Mouse (Mus musculus): Measurements from ENCODE around the gene Dab2. TPM values are rescaled to one million over a fixed set of nuclear protein-coding genes. Genes with fewer than 3 reads are reported as not detected.

Dab2 gene
- polyA plus RNA-seq, 1 experiment: 29.4 TPM

DNA sequence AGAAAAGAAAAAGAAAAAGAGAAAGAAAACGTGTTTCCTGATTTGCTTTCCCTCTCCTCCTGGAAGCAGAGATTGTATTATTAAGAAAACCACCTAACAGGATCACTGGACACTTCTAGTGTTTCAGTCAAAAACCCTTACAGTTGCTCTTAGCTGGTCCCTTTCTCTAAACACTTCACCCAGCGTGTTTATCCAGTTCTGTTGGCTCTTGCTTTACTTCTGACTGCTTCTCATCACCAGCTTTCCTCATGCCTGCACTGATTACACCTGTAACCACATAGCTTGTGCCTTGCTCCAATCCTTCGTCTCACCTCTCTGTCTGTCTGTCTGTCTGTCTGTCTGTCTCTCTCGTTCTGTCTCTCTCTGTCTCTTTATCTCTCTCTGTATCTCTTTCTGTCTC is 25.9 kb downstream of the Dab2 start:
- TF ChIP-seq POLR2A (IDR thresholded peaks at IDR 0.05; ENCODE audit: borderline replicate concordance, extremely low read depth, insufficient read depth, insufficient read length, poor library complexity, severe bottlenecking): no peak
- TF ChIP-seq CTCF (IDR thresholded peaks at IDR 0.05; ENCODE audit: borderline replicate concordance, extremely low read depth, insufficient read depth, insufficient read length): no peak
- DNase-seq (ENCODE audit: low read depth): no peak

DNA sequence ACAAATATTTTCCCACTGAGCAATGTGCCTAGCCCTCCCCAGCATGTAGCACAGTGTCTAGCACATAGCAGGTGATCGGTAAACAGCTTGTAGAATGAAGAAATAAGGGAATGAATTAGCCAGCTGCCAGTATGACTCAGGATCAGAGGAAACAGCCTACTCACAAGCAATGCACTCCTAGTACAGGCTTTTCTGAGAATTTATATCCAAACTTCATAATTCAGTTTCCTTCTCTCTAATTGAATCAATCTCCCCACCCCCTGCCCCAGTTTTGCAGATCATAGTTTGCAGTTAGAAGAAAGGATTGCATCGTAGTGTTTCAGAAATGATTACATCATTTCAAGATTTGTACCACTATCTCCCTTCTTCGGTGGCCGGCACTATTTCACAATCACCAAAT is 26.4 kb downstream of the Dab2 start:
- TF ChIP-seq CTCF (IDR thresholded peaks at IDR 0.05; ENCODE audit: borderline replicate concordance, extremely low read depth, insufficient read depth, insufficient read length) (no peak), POLR2A (IDR thresholded peaks at IDR 0.05; ENCODE audit: borderline replicate concordance, extremely low read depth, insufficient read depth, insufficient read length, poor library complexity, severe bottlenecking) (no peak)
- peak; percentile 23 for DNase-seq (ENCODE audit: low read depth)

DNA sequence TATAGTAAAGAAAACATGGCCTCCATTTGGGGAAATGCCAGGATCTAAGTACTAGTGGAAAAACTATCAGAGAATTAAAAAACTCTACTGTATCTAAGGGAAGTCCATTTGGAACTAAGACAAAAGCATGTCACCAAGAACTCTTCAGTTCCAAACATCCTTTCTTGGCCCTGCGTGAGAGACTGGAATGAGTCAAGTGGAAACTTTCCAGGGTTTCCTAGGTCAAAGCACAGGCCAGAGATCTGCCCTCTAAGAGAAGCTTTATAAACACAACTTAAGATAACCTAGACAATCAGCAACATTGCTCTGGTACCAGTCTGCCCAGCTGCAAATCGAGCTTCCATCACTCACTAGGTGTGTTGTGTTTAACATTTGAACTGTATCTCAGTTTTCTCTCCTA is 31.8 kb downstream of the Dab2 start:
- TF ChIP-seq POLR2A (IDR thresholded peaks at IDR 0.05; ENCODE audit: borderline replicate concordance, extremely low read depth, insufficient read depth, insufficient read length, poor library complexity, severe bottlenecking) (no peak), CTCF (IDR thresholded peaks at IDR 0.05; ENCODE audit: borderline replicate concordance, extremely low read depth, insufficient read depth, insufficient read length) (no peak)
- DNase-seq (ENCODE audit: low read depth): no peak

DNA sequence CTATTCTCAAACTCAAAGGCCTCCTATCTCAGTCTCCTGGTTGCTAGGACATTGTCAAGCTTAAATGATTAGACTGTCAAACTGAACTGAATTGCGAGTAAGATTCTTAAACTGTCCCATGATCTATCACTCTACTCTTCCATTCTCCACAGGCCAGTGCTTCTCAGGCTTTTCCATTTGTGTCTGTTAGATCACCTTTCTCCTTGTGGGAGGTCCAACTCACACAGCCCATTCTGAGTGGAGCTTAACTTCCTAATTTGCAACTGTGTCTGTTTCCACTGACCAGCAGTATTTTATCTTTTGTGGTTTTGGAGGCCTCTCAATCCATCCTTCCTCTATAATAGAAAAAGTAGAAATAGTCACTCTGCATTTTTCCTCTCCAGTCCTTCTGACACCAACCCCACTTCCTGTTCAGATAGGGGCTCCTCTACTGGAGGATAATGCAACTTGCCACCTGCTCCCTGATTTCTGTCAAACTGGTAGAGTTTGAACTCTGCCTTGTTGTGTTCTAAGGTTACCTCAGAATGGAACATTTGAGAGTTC is 35.1 kb downstream of the Dab2 start:
- TF ChIP-seq CTCF (IDR thresholded peaks at IDR 0.05; ENCODE audit: borderline replicate concordance, extremely low read depth, insufficient read depth, insufficient read length): no peak
- TF ChIP-seq POLR2A (IDR thresholded peaks at IDR 0.05; ENCODE audit: borderline replicate concordance, extremely low read depth, insufficient read depth, insufficient read length, poor library complexity, severe bottlenecking): no peak
- no peak for DNase-seq (ENCODE audit: low read depth)

DNA sequence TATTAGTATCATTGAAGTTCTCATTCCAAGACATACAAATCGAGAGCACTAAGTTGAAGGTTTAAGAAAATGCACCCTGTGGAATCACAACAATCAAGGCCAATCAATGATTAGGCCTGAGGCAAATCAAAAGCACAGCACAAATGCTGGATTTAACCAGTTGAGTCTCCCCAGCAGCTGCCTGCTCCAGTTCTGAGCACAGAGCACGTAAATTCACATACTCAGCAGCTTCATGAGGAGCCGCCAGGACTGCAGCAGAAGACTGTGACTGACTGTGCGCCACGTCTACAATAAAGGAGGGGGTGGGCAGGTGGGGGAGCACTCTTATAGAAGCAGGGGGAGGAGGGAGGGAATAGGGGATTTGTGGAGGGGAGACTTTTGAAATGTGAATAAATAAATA is 40.2 kb downstream of the Dab2 start:
- TF ChIP-seq CTCF (IDR thresholded peaks at IDR 0.05; ENCODE audit: borderline replicate concordance, extremely low read depth, insufficient read depth, insufficient read length) (no peak), POLR2A (IDR thresholded peaks at IDR 0.05; ENCODE audit: borderline replicate concordance, extremely low read depth, insufficient read depth, insufficient read length, poor library complexity, severe bottlenecking) (no peak)
- DNase-seq (ENCODE audit: low read depth): peak; percentile 26

DNA sequence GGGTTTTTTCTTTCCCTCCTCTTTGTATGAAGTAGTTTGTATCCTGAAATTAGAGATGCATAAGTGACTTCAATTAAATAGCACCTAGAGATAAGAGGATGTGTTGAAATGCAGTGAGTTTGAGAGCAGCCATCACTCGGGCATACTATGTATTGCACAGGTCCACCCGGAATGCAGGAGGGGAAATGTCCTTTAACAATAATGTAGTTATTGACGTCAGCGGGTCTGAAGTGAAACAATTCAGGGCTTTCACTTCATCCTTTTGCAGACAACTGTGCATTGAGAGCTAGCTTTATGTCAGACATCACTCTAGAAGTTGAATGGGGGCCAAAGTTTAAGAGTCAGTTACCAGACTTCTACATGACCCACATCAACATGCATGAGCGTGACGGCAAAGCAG is 40.8 kb downstream of the Dab2 start:
- TF ChIP-seq CTCF (IDR thresholded peaks at IDR 0.05; ENCODE audit: borderline replicate concordance, extremely low read depth, insufficient read depth, insufficient read length) (no peak), POLR2A (IDR thresholded peaks at IDR 0.05; ENCODE audit: borderline replicate concordance, extremely low read depth, insufficient read depth, insufficient read length, poor library complexity, severe bottlenecking) (no peak)
- no peak for DNase-seq (ENCODE audit: low read depth)

DNA sequence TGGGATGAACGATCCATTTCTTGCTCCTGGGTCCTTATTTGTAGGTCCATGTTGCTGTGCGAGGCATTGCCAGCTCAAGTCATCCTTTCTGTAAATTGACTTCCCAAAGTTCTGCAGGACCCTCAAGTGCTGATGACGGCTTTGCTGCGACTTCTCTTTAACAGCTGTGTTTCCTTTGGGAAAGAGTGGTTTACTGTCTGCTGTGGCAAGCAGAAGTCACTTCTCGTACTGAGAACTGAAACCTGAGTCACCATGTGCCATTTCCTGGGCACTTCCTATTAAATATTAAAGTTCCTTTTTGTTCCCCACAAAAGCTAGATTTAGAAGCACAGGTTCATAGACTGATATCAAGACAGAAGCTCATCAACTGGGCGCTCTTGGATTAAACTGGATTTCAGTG is 41.8 kb downstream of the Dab2 start:
- TF ChIP-seq POLR2A (IDR thresholded peaks at IDR 0.05; ENCODE audit: borderline replicate concordance, extremely low read depth, insufficient read depth, insufficient read length, poor library complexity, severe bottlenecking): no peak
- no peak for TF ChIP-seq CTCF (IDR thresholded peaks at IDR 0.05; ENCODE audit: borderline replicate concordance, extremely low read depth, insufficient read depth, insufficient read length)
- DNase-seq (ENCODE audit: low read depth): no peak

DNA sequence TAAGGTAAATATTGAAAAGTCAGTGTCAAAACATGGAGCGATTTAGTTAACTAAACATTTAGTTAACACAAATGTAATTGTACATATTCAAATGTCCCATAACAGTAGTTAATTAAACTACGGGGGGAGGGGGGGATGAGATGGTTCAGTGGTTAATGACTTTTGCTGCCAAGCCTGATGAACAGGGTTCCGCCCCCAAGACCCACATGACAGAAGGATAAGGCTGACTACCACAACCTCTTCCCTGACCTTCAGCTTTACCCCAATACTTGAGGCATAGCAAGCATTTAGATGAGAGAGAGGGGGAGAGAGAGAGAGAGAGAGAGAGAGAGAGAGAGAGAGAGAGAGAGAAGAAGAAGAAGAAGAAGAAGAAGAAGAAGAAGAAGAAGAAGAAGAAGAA is 54.3 kb downstream of the Dab2 start:
- no peak for DNase-seq (ENCODE audit: low read depth)
- TF ChIP-seq CTCF (IDR thresholded peaks at IDR 0.05; ENCODE audit: borderline replicate concordance, extremely low read depth, insufficient read depth, insufficient read length) (no peak), POLR2A (IDR thresholded peaks at IDR 0.05; ENCODE audit: borderline replicate concordance, extremely low read depth, insufficient read depth, insufficient read length, poor library complexity, severe bottlenecking) (no peak)

DNA sequence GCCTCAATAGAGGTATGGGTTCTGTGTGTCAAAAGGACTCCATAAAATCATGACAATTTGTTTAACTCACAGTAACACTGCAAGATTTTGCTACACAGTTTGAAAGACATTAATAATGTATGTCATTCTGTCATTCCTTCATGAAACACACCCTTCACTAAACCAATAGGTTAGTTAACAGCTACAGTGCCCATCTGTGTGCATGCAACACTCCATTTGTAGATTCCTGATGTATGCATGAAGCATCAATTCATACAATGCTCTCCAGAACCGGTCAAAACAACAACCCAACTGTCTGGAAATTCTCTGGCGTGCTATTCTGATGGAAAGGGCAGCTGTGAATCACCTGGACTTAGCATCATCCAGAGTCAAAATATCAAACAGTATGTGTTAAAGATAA is 60.3 kb downstream of the Dab2 start:
- TF ChIP-seq CTCF (IDR thresholded peaks at IDR 0.05; ENCODE audit: borderline replicate concordance, extremely low read depth, insufficient read depth, insufficient read length) (no peak), POLR2A (IDR thresholded peaks at IDR 0.05; ENCODE audit: borderline replicate concordance, extremely low read depth, insufficient read depth, insufficient read length, poor library complexity, severe bottlenecking) (no peak)
- DNase-seq (ENCODE audit: low read depth): peak; percentile 28

DNA sequence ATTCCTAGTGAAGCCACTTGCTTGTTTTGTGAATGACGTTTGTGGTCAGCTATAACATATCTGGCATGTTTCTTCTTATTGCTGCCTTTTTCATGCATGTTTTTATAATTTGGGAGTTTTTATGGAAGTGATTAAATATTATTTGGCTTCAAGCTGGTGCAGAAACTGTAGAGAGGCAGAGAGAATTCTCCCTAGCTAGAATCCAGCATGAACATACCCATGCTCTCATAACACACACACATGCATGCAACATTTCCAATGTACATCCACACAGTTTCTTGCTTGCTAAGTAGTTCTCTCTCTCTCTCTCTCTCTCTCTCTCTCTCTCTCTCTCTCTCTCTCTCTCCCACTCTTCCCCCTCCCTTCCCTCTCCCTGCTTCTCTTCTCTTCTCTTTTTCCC is 70.4 kb downstream of the Dab2 start:
- DNase-seq (ENCODE audit: low read depth): no peak
- TF ChIP-seq CTCF (IDR thresholded peaks at IDR 0.05; ENCODE audit: borderline replicate concordance, extremely low read depth, insufficient read depth, insufficient read length) (no peak), POLR2A (IDR thresholded peaks at IDR 0.05; ENCODE audit: borderline replicate concordance, extremely low read depth, insufficient read depth, insufficient read length, poor library complexity, severe bottlenecking) (no peak)

DNA sequence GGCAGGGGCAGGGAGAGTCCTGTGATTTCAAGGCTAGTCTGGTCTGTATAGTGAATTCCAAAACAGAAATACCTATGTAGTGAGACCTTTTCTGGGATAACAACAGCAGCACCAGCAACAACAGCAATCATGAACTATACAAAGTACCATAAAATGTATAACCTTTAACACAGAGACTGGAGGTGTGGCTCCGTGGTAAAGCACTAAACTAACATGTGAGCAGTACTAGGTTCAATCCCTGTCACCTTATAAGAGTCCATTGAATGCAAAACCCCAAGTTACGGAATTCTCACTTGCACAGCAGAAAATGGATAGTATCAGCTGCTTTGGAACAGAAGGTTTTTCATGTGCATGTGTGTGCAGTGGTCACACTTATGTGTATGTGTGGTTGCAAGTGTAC is 71.9 kb downstream of the Dab2 start:
- TF ChIP-seq CTCF (IDR thresholded peaks at IDR 0.05; ENCODE audit: borderline replicate concordance, extremely low read depth, insufficient read depth, insufficient read length) (no peak), POLR2A (IDR thresholded peaks at IDR 0.05; ENCODE audit: borderline replicate concordance, extremely low read depth, insufficient read depth, insufficient read length, poor library complexity, severe bottlenecking) (no peak)
- DNase-seq (ENCODE audit: low read depth): no peak

DNA sequence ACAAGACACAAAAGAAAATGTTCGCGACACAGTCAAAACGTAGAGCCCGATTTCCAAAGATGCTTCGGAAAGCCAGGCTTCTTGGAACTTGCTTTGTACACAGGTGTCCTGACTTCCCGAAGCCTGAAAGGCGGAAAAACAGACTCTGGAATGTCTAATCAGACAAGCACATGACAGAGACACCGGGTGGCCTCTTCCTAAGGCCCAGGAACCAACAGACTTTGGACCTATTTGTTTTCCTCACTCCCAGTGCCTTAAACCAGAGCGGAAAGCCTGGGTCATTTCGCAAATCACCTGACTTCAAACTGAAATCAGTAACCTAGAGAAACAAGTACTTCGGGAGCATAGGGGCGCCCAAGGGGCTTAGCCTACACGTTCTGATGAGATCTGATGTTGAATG is 75.4 kb downstream of the Dab2 start:
- TF ChIP-seq POLR2A (IDR thresholded peaks at IDR 0.05; ENCODE audit: borderline replicate concordance, extremely low read depth, insufficient read depth, insufficient read length, poor library complexity, severe bottlenecking) (no peak), CTCF (IDR thresholded peaks at IDR 0.05; ENCODE audit: borderline replicate concordance, extremely low read depth, insufficient read depth, insufficient read length) (no peak)
- no peak for DNase-seq (ENCODE audit: low read depth)

All from brain, embryonic 14.5 days (tissue).